Mouse (Mus musculus): ENCODE data around the gene Zfp92.
"Not testable (repeated sequence)": the region's sequence is repeated elsewhere in the genome, so short reads cannot be mapped to it uniquely, and the experiment has no call there.

Gene Zfp92

GRCm38 (mm10) chrX:73410880-73411517, at the start of gene Zfp92:
TSS of gene Zfp92 (plus strand) at chrX:73411096.
- peak; percentile 54 for DNase-seq (ENCODE audit: low read depth, low spot score)

- no peak for DNase-seq (ENCODE audit: low read depth, low spot score)
Observed at GRCm38 (mm10) chrX:73363291-73363690, 47.6 kb upstream of the Zfp92 start.

DNA sequence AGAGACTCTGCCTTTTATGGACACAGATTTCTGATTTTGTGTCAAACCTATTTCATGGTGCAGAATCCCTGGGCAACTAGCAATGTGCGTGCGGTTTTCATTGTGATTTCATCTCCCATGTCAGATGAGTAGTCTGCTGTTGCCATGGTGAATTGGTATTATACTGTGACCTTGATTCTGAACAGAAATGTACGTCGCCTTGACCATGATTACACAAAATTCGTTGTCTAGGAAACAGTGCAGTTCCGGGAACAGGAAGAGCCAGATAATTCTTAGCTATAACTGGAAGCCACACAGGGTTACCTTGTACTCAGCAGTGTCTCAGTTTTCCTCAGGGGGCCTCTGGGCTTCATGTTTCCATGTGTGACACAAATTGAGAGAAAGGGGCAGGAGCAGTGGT, 26.5 kb upstream of the Zfp92 start:
- peak; percentile 49 for DNase-seq (ENCODE audit: low read depth, low spot score)

DNA sequence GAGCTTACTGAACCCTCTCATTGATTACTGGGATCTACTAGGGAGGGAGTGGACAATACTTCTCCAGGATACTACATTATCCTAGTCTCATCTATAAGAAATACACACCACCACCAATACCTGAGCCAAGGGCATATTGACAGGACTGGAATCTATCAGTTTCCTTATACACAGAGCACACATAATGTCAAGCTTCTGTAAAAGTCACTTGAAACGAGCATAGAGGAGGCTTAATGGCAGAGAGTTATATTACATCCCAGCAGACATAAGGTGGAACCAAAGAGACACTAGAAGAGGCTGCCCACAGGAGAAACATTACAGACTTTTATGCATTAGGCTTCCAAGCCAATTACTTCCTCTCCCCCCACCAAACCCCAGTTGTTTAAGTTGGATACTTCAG, 26.0 kb upstream of the Zfp92 start:
- no peak for DNase-seq (ENCODE audit: low read depth, low spot score)

DNA sequence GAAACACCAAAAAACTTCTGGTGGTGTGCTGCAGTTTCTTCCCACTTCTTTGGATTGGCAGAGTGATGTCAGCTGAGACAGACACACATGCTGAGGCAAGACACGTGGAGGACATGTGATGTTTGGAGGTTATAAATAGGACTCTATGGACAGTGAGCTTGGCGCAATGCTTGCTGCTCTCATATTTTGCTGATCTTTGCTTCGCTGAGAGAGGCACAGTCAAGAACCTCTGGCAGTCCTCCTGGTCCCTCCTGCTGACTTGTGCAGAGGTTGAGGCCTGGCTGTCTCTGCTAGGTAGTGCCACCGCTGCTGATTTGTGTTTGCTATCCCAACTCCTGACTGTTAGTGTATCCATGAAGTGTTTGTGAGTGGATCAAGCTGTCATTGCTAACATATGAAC, 19.4 kb upstream of the Zfp92 start:
- no peak for DNase-seq (ENCODE audit: low read depth, low spot score)

GRCm38 (mm10) chrX:73396446-73396845, 14.4 kb upstream of the Zfp92 start:
- DNase-seq (ENCODE audit: low read depth, low spot score) = no peak

DNA sequence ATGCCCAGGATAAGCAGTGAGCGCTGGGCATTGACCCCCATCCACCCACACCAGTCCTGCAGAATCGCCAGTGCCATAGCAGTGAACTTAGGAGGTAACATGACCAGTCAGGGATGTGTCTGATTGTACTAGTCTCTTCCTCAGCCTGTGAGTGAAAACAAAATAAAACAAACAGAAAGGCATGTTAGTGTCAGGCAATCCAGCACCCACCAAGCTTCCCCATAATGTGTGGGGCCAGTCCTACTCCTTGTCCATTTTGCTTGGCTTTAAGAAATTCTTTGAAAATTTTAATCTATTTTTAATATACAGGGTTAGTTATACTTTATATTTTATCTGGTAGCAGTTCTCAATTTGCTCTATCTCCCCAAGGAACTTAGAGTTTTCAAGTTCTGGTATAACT, 12.3 kb upstream of the Zfp92 start, which contains the start of gene Gm18336:
TSS of gene Gm18336 (minus strand) at position 101 of the 400 bp plus-strand sequence.
- DNase-seq (ENCODE audit: low read depth, low spot score) = not testable (repeated sequence)

DNA sequence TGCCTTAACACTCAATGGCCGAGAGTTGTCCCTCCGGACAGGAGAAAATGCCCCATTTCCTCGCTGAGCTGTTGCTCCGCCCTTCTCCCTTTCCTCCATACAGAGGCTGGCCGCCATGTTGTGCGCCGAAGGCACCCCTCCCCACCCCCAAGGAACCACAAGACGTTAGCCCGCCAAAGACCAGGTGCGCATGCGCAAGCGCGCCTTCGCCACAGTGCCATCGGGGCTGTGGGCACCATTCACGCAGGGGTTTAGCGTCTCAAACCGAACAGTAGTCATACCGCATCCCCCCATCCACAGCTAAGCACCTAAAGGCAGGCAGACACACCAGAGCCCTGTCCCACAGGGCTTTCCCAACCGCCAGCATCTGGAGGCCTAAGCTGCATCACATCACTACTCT, 9.9 kb upstream of the Zfp92 start:
- no peak for DNase-seq (ENCODE audit: low read depth, low spot score)

DNA sequence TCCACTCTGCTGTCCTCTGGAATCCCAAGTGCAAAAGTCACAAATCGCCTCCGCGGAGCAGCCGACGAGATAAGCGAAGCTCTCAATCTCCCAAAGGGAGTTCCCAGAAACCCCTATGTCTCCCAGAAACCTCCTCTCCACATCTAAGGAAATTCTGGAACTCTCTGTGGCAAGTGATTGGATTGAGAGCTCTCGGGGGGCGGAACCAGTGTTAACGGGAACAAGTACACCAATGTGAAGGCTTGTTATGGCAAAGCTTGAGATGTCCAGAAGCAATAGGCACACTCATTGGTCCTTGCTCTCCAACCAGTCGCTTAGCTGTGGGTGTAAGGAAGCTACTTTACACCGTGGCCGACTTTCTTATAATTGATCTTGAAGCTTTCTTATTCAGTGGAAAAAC, 9.3 kb upstream of the Zfp92 start:
- DNase-seq (ENCODE audit: low read depth, low spot score) = no peak

DNA sequence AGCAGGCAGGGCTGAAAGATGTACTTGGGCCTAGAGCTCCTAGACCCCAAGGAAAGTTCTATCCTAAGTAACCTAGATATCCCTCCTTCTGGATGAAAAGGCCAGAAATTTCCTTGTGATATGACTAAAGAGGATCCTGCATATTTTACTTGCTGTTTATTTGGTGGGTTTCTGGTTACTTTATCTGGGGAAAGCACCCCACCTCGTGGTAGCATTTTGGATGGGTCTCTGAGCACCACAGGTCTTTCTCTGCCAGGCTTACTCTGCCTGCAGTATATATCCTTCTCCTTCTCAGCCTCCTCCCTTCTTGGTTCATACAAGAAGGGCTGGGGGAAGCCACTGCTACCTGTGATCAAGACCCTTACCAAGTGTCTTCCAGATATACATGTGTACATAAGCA, 1.9 kb downstream of the Zfp92 start:
- DNase-seq (ENCODE audit: low read depth, low spot score) = peak; percentile 10

- peak; percentile 57 for DNase-seq (ENCODE audit: low read depth, low spot score)
Observed at GRCm38 (mm10) chrX:73430036-73430435, 19.1 kb downstream of the Zfp92 start.

DNA sequence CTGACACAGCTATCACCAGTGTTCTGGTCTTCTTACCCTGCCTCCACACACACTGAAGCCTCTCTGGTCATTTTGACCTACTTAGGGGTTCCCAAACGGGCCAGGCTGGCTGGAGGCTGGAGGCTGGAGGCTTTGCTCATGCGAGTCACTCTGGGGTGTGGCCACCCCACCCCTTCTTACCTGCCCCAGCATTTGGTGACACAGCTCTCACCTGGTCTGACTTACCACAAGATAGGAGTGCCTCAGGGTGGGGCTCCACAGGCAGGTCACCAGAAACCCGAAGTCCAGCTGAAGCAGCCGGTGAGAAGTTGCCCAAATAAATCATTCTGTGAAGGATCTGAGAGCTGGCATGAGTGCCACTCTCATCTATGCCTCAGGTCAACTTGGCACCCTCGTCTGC, 22.0 kb downstream of the Zfp92 start:
- no peak for DNase-seq (ENCODE audit: low read depth, low spot score)

GRCm38 (mm10) chrX:73435252-73435651, 24.4 kb downstream of the Zfp92 start, which contains the start of gene Trex2:
TSS of gene Trex2 (minus strand) at chrX:73435344.
- DNase-seq (ENCODE audit: low read depth, low spot score) = no peak

DNA sequence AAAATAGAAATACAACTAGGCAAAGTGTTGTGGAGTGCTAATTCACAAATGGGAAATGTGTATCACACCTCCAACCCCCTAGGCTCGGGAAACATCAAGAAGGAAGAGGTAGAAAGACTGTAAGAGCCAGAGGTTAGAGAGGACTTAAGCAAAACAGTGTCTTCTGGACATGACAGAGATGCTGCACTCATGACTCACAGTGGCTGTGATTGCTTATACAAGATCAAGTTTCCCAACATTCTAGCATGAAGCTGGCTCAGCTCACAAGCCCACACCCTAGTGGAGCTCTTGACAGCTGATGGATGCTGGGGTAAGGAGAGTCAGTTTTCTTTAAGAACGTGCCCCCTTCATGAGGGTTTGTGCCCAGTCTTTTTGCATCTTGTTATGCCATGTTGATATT, 30.5 kb downstream of the Zfp92 start:
- DNase-seq (ENCODE audit: low read depth, low spot score) = peak; percentile 36

GRCm38 (mm10) chrX:73451949-73452348, 41.1 kb downstream of the Zfp92 start:
- DNase-seq (ENCODE audit: low read depth, low spot score) = peak; percentile 69

- DNase-seq (ENCODE audit: low read depth, low spot score) = peak; percentile 98
Observed at GRCm38 (mm10) chrX:73458877-73459392, 48.0 kb downstream of the Zfp92 start, which contains the start of gene Haus7. TSS of gene Haus7 (minus strand) at chrX:73459044.

- DNase-seq (ENCODE audit: low read depth, low spot score) = no peak
Observed at GRCm38 (mm10) chrX:73460792-73461191, 49.9 kb downstream of the Zfp92 start.

DNA sequence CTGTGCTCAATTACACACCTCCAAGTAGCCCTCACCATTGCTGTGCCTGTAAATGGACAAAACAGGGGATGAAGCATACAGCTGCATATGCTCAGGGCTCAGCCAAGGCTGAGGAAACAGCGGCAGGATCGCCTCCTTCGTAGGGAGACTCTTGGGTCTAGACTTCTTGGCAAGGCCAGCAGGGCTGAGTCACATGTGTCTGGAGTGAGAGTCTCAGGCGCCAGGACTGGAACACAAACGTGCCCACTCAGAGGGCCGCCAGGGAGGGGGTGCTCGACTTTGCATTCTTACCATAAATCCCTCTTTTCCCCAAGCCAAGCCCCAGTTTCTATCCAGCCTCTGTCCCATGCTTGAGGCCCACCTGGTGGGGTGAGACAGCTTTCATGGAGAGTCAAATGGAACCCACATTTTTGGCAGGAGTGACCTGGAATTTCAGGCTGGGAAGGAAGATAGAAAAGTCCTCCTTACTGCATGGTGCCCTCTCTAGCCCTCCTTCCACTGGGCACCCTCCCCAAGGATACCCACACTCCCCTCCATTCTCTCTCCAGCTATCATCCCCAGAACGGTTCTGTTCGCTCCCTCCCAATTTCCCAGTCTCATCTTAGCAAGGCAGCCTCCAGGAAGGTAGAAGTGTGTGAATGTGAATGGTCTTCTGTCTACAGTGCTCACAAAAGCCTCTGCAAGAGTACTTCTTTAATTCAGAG, 54.7 kb downstream of the Zfp92 start:
- peak; percentile 39 for DNase-seq (ENCODE audit: low read depth, low spot score)

DNA sequence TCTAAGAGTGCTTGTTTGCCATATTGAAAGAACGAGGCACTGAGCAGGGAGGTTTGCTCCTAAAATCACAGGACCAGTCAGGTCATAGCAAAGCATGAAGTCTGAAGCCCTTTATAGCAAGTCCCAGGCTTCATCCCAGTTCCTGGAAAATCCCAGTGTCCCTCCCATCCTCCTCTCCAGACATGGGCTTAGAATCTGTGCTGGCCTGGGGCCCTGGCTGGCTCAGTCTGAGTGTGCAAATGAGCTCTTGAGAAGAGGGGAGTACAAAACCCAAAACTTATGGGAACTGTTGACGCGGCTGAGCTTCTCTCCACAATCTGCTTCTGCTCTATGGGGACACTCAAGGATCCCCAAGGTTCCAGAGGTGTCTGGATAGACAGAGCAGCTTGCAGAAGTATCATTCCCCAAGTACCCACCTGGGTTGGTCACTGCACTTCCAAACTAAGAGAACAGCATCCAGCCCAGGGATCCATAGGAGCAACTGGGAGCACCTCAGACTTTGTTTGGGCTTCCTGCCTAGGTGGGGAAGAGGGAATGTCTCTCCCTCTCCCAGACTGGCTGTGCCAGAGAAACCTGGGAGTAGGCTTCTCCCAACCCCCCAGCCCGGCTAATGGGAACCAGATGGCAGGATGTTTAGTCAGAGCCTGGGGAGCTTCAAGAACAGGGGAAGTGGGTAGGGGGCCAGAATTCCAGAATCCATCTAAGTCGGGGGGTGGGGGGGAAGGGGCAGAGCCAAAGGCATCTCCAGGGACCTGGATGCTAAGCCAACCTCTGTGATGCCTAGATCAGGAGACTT, 56.7 kb downstream of the Zfp92 start:
- DNase-seq (ENCODE audit: low read depth, low spot score) = no peak

GRCm38 (mm10) chrX:73468330-73468729, 57.4 kb downstream of the Zfp92 start:
- DNase-seq (ENCODE audit: low read depth, low spot score) = no peak

- no peak for DNase-seq (ENCODE audit: low read depth, low spot score)
Observed at GRCm38 (mm10) chrX:73468752-73469151, 57.9 kb downstream of the Zfp92 start.

GRCm38 (mm10) chrX:73471764-73472163, 60.9 kb downstream of the Zfp92 start:
- DNase-seq (ENCODE audit: low read depth, low spot score) = no peak

Data from brain, adult 2 months (tissue).